Mouse (Mus musculus): ENCODE results near the gene Tfip11. TPM values are rescaled to one million over a fixed set of nuclear protein-coding genes. Genes with fewer than 3 reads are reported as not detected.

Gene Tfip11
- polyA plus RNA-seq, 1 experiment = 44.9 TPM

- no peaks in the 10 kb centered on the region for H3K79me3 ChIP-seq (ENCODE audit: low read depth)
- H3K36me3 ChIP-seq (ENCODE audit: control insufficient read depth, insufficient read depth) = peaks cover 30% of the 10 kb centered on the region
- H3K4me3 ChIP-seq (ENCODE audit: insufficient read depth, poor library complexity, severe bottlenecking) = no peak overlapping the region
- no peak overlapping the region for H3ac ChIP-seq (ENCODE audit: control insufficient read depth, insufficient read length, low read depth)
- H3K79me2 ChIP-seq (ENCODE audit: control insufficient read depth, insufficient read depth) = peaks cover 18% of the 10 kb centered on the region
- TF ChIP-seq MYOD1 (IDR thresholded peaks at IDR 0.05; ENCODE audit: control insufficient read depth, insufficient read length, low read depth) (no peak), CTCF (IDR thresholded peaks at IDR 0.05; ENCODE audit: control insufficient read depth, insufficient read depth, insufficient read length) (no peak), MAX (IDR thresholded peaks at IDR 0.05) (no peak), FOSL1 (IDR thresholded peaks at IDR 0.05; ENCODE audit: insufficient read depth, low read length, poor library complexity, severe bottlenecking) (no peak), CEBPB (IDR thresholded peaks at IDR 0.05; ENCODE audit: low read depth) (no peak), USF1 (IDR thresholded peaks at IDR 0.05; ENCODE audit: low read depth) (no peak), MYOG (IDR thresholded peaks at IDR 0.05; ENCODE audit: control insufficient read depth, extremely low read depth, insufficient read length) (no peak)
- H3K27me3 ChIP-seq (ENCODE audit: control insufficient read depth, insufficient read depth, insufficient read length) = no peaks in the 10 kb centered on the region
These were observed 43.2 kb downstream of the Tfip11 start for GRCm38 (mm10) chr5:112369326-112369725.

GRCm38 (mm10) chr5:112370236-112370813, 44.2 kb downstream of the Tfip11 start:
- Histone ChIP-seq H3K36me3 (ENCODE audit: control insufficient read depth, insufficient read depth) (peaks cover 31% of the 10 kb centered on the region), H3ac (ENCODE audit: control insufficient read depth, insufficient read length, low read depth) (no peak overlapping the region), H3K79me3 (ENCODE audit: low read depth) (no peaks in the 10 kb centered on the region), H3K4me3 (ENCODE audit: insufficient read depth, poor library complexity, severe bottlenecking) (no peak overlapping the region), H3K27me3 (ENCODE audit: control insufficient read depth, insufficient read depth, insufficient read length) (no peaks in the 10 kb centered on the region), H3K79me2 (ENCODE audit: control insufficient read depth, insufficient read depth) (peaks cover 18% of the 10 kb centered on the region)
- no peak for TF ChIP-seq CTCF (IDR thresholded peaks at IDR 0.05; ENCODE audit: control insufficient read depth, insufficient read depth, insufficient read length)
- TF ChIP-seq FOSL1 (IDR thresholded peaks at IDR 0.05; ENCODE audit: insufficient read depth, low read length, poor library complexity, severe bottlenecking) = no peak
- TF ChIP-seq USF1 (IDR thresholded peaks at IDR 0.05; ENCODE audit: low read depth) = no peak
- no peak for TF ChIP-seq MYOG (IDR thresholded peaks at IDR 0.05; ENCODE audit: control insufficient read depth, extremely low read depth, insufficient read length)
- no peak for TF ChIP-seq CEBPB (IDR thresholded peaks at IDR 0.05; ENCODE audit: low read depth)
- no peak for TF ChIP-seq MAX (IDR thresholded peaks at IDR 0.05)
- TF ChIP-seq MYOD1 (IDR thresholded peaks at IDR 0.05; ENCODE audit: control insufficient read depth, insufficient read length, low read depth) = no peak

GRCm38 (mm10) chr5:112371933-112372332, 45.8 kb downstream of the Tfip11 start:
- TF ChIP-seq MYOD1 (IDR thresholded peaks at IDR 0.05; ENCODE audit: control insufficient read depth, insufficient read length, low read depth) = no peak
- TF ChIP-seq MAX (IDR thresholded peaks at IDR 0.05) = no peak
- no peak for TF ChIP-seq CEBPB (IDR thresholded peaks at IDR 0.05; ENCODE audit: low read depth)
- Histone ChIP-seq H3K79me3 (ENCODE audit: low read depth) (no peaks in the 10 kb centered on the region), H3K27me3 (ENCODE audit: control insufficient read depth, insufficient read depth, insufficient read length) (no peaks in the 10 kb centered on the region), H3K36me3 (ENCODE audit: control insufficient read depth, insufficient read depth) (peaks cover 29% of the 10 kb centered on the region), H3K79me2 (ENCODE audit: control insufficient read depth, insufficient read depth) (peaks cover 18% of the 10 kb centered on the region), H3K4me3 (ENCODE audit: insufficient read depth, poor library complexity, severe bottlenecking) (no peak overlapping the region), H3ac (ENCODE audit: control insufficient read depth, insufficient read length, low read depth) (no peak overlapping the region)

GRCm38 (mm10) chr5:112376111-112376510, 50.0 kb downstream of the Tfip11 start:
- TF ChIP-seq USF1 (IDR thresholded peaks at IDR 0.05; ENCODE audit: low read depth) (no peak), MYOG (IDR thresholded peaks at IDR 0.05; ENCODE audit: control insufficient read depth, extremely low read depth, insufficient read length) (no peak), MAX (IDR thresholded peaks at IDR 0.05) (no peak), FOSL1 (IDR thresholded peaks at IDR 0.05; ENCODE audit: insufficient read depth, low read length, poor library complexity, severe bottlenecking) (no peak), MYOD1 (IDR thresholded peaks at IDR 0.05; ENCODE audit: control insufficient read depth, insufficient read length, low read depth) (no peak), CEBPB (IDR thresholded peaks at IDR 0.05; ENCODE audit: low read depth) (no peak), CTCF (IDR thresholded peaks at IDR 0.05; ENCODE audit: control insufficient read depth, insufficient read depth, insufficient read length) (no peak)
- Histone ChIP-seq H3K4me3 (ENCODE audit: insufficient read depth, poor library complexity, severe bottlenecking) (no peak overlapping the region), H3K36me3 (ENCODE audit: control insufficient read depth, insufficient read depth) (peaks cover 12% of the 10 kb centered on the region), H3K79me2 (ENCODE audit: control insufficient read depth, insufficient read depth) (no peaks in the 10 kb centered on the region), H3K27me3 (ENCODE audit: control insufficient read depth, insufficient read depth, insufficient read length) (no peaks in the 10 kb centered on the region), H3ac (ENCODE audit: control insufficient read depth, insufficient read length, low read depth) (no peak overlapping the region), H3K79me3 (ENCODE audit: low read depth) (no peaks in the 10 kb centered on the region)

GRCm38 (mm10) chr5:112377380-112377779, 51.2 kb downstream of the Tfip11 start:
- no peaks in the 10 kb centered on the region for H3K79me3 ChIP-seq (ENCODE audit: low read depth)
- no peaks in the 10 kb centered on the region for H3K79me2 ChIP-seq (ENCODE audit: control insufficient read depth, insufficient read depth)
- peaks cover 11% of the 10 kb centered on the region for H3K36me3 ChIP-seq (ENCODE audit: control insufficient read depth, insufficient read depth)
- no peak overlapping the region for H3K4me3 ChIP-seq (ENCODE audit: insufficient read depth, poor library complexity, severe bottlenecking)
- no peak for TF ChIP-seq USF1 (IDR thresholded peaks at IDR 0.05; ENCODE audit: low read depth)
- no peak for TF ChIP-seq MAX (IDR thresholded peaks at IDR 0.05)
- TF ChIP-seq CTCF (IDR thresholded peaks at IDR 0.05; ENCODE audit: control insufficient read depth, insufficient read depth, insufficient read length) = no peak
- TF ChIP-seq FOSL1 (IDR thresholded peaks at IDR 0.05; ENCODE audit: insufficient read depth, low read length, poor library complexity, severe bottlenecking) = no peak
- no peak for TF ChIP-seq CEBPB (IDR thresholded peaks at IDR 0.05; ENCODE audit: low read depth)
- no peaks in the 10 kb centered on the region for H3K27me3 ChIP-seq (ENCODE audit: control insufficient read depth, insufficient read depth, insufficient read length)
- H3ac ChIP-seq (ENCODE audit: control insufficient read depth, insufficient read length, low read depth) = no peak overlapping the region

- no peak overlapping the region for H3K4me3 ChIP-seq (ENCODE audit: insufficient read depth, poor library complexity, severe bottlenecking)
- H3ac ChIP-seq (ENCODE audit: control insufficient read depth, insufficient read length, low read depth) = no peak overlapping the region
- H3K27me3 ChIP-seq (ENCODE audit: control insufficient read depth, insufficient read depth, insufficient read length) = no peaks in the 10 kb centered on the region
- H3K36me3 ChIP-seq (ENCODE audit: control insufficient read depth, insufficient read depth) = peaks cover 11% of the 10 kb centered on the region
- TF ChIP-seq CTCF (IDR thresholded peaks at IDR 0.05; ENCODE audit: control insufficient read depth, insufficient read depth, insufficient read length) (no peak), MYOG (IDR thresholded peaks at IDR 0.05; ENCODE audit: control insufficient read depth, extremely low read depth, insufficient read length) (no peak), MAX (IDR thresholded peaks at IDR 0.05) (no peak), FOSL1 (IDR thresholded peaks at IDR 0.05; ENCODE audit: insufficient read depth, low read length, poor library complexity, severe bottlenecking) (no peak), CEBPB (IDR thresholded peaks at IDR 0.05; ENCODE audit: low read depth) (no peak), MYOD1 (IDR thresholded peaks at IDR 0.05; ENCODE audit: control insufficient read depth, insufficient read length, low read depth) (no peak), USF1 (IDR thresholded peaks at IDR 0.05; ENCODE audit: low read depth) (no peak)
- no peaks in the 10 kb centered on the region for H3K79me3 ChIP-seq (ENCODE audit: low read depth)
- H3K79me2 ChIP-seq (ENCODE audit: control insufficient read depth, insufficient read depth) = no peaks in the 10 kb centered on the region
These were observed 52.6 kb downstream of the Tfip11 start for GRCm38 (mm10) chr5:112378716-112379115.
